Mouse (Mus musculus): ENCODE measurements around the gene Spats2. TPM values are rescaled to one million over a fixed set of nuclear protein-coding genes. Genes with fewer than 3 reads are reported as not detected.

Gene Spats2
- total RNA-seq, 2 experiments from 2014 or later = 34.8 to 35.6 TPM

- TF ChIP-seq CTCF (IDR thresholded peaks at IDR 0.05) = no peak
- intact Hi-C loops (cut with DNase I) = no loop called here
- H3K27ac ChIP-seq = no peak overlapping the region
- no peak for DNase-seq (ENCODE audit: extremely low spot score in 1 of 2, low spot score in 2 of 2)
- H3K4me3 ChIP-seq = no peak overlapping the region
Measured at GRCm38 (mm10) chr15:99163512-99164365, 38.0 kb downstream of the Spats2 start.

GRCm38 (mm10) chr15:99172131-99172530, 46.4 kb downstream of the Spats2 start:
- intact Hi-C loops (cut with DNase I) = no loop called here
- no peak overlapping the region for H3K27ac ChIP-seq
- DNase-seq (ENCODE audit: extremely low spot score in 1 of 2, low spot score in 2 of 2) = no peak
- no peak for TF ChIP-seq CTCF (IDR thresholded peaks at IDR 0.05)
- no peak overlapping the region for H3K4me3 ChIP-seq

GRCm38 (mm10) chr15:99179639-99180038, 53.9 kb downstream of the Spats2 start:
- H3K4me3 ChIP-seq = no peak overlapping the region

GRCm38 (mm10) chr15:99184217-99184914, 58.6 kb downstream of the Spats2 start:
- Histone ChIP-seq H3K4me3 (no peak overlapping the region), H3K27ac (no peak overlapping the region)
- intact Hi-C loops (cut with DNase I) = no loop called here
- no peak for TF ChIP-seq CTCF (IDR thresholded peaks at IDR 0.05)
- no peak for DNase-seq (ENCODE audit: extremely low spot score in 1 of 2, low spot score in 2 of 2)

More at GRCm38 (mm10) chr15:99179639-99180038, 53.9 kb downstream of the Spats2 start:
- peak; percentile 23 for TF ChIP-seq CTCF (IDR thresholded peaks at IDR 0.05)
- intact Hi-C loops (cut with DNase I) = no loop called here
- no peak overlapping the region for H3K27ac ChIP-seq
- DNase-seq (ENCODE audit: extremely low spot score in 1 of 2, low spot score in 2 of 2) = no peak

- intact Hi-C loops (cut with DNase I) = loop anchor here (5.0 kb wide), 1 partner anchor 67 kb away; the partner anchor contains the start of gene Spats2
- H3K4me3 ChIP-seq = no peak overlapping the region
- TF ChIP-seq CTCF (IDR thresholded peaks at IDR 0.05) = no peak
- DNase-seq (ENCODE audit: extremely low spot score in 1 of 2, low spot score in 2 of 2) = no peak
- no peak overlapping the region for H3K27ac ChIP-seq
Measured at GRCm38 (mm10) chr15:99194358-99194757, 68.6 kb downstream of the Spats2 start.

- TF ChIP-seq CTCF (IDR thresholded peaks at IDR 0.05) = no peak
- Histone ChIP-seq H3K27ac (no peak overlapping the region), H3K4me3 (no peak overlapping the region)
- DNase-seq (ENCODE audit: extremely low spot score in 1 of 2, low spot score in 2 of 2) = no peak
- intact Hi-C loops (cut with DNase I) = loop anchor here (5.0 kb wide), 1 partner anchor 113 kb away; no protein-coding TSS in a partner anchor
Measured at GRCm38 (mm10) chr15:99195043-99195442, 69.3 kb downstream of the Spats2 start.

GRCm38 (mm10) chr15:99198761-99199160, 73.0 kb downstream of the Spats2 start:
- H3K4me3 ChIP-seq = no peak overlapping the region
- H3K27ac ChIP-seq = no peak overlapping the region
- intact Hi-C loops (cut with DNase I) = loop anchor here (2.0 to 5.0 kb wide), 2 partner anchors 116 to 148 kb away; no protein-coding TSS in a partner anchor
- TF ChIP-seq CTCF (IDR thresholded peaks at IDR 0.05) = peak; percentile 63
- DNase-seq (ENCODE audit: extremely low spot score in 1 of 2, low spot score in 2 of 2) = no peak

- TF ChIP-seq CTCF (IDR thresholded peaks at IDR 0.05) = no peak
- Histone ChIP-seq H3K27ac (no peak overlapping the region), H3K4me3 (no peak overlapping the region)
- no peak for DNase-seq (ENCODE audit: extremely low spot score in 1 of 2, low spot score in 2 of 2)
- intact Hi-C loops (cut with DNase I) = loop anchor here (10.0 kb wide), 1 partner anchor 311 kb away; the partner anchor contains the start of genes Dhh and Rhebl1
Measured at GRCm38 (mm10) chr15:99205959-99206358, 80.2 kb downstream of the Spats2 start.

GRCm38 (mm10) chr15:99213183-99213582, 87.5 kb downstream of the Spats2 start:
- no peak for DNase-seq (ENCODE audit: extremely low spot score in 1 of 2, low spot score in 2 of 2)
- Histone ChIP-seq H3K27ac (no peak overlapping the region), H3K4me3 (no peak overlapping the region)
- intact Hi-C loops (cut with DNase I) = no loop called here
- no peak for TF ChIP-seq CTCF (IDR thresholded peaks at IDR 0.05)

GRCm38 (mm10) chr15:99214941-99215340, 89.2 kb downstream of the Spats2 start:
- no peak overlapping the region for H3K27ac ChIP-seq
- peak; percentile 51 for TF ChIP-seq CTCF (IDR thresholded peaks at IDR 0.05)
- no peak overlapping the region for H3K4me3 ChIP-seq
- intact Hi-C loops (cut with DNase I) = loop anchor here (2.0 kb wide), 1 partner anchor 50 kb away; no protein-coding TSS in a partner anchor
- DNase-seq (ENCODE audit: extremely low spot score in 1 of 2, low spot score in 2 of 2) = no peak

GRCm38 (mm10) chr15:99215741-99216463, 90.2 kb downstream of the Spats2 start:
- H3K4me3 ChIP-seq = no peak overlapping the region
- intact Hi-C loops (cut with DNase I) = loop anchor here (2.0 kb wide), 1 partner anchor 49 kb away; no protein-coding TSS in a partner anchor
- no peak for DNase-seq (ENCODE audit: extremely low spot score in 1 of 2, low spot score in 2 of 2)
- TF ChIP-seq CTCF (IDR thresholded peaks at IDR 0.05) = no peak
- H3K27ac ChIP-seq = no peak overlapping the region

Data from left cerebral cortex, adult 2 months (tissue).